Mouse (Mus musculus) CH12.LX (cell line): ENCODE results near the gene Lgi2. TPM values are rescaled to one million over a fixed set of nuclear protein-coding genes. Genes with fewer than 3 reads are reported as not detected.

Experiments
- DNase-seq: peaks from one replicate; pipeline ENCODE4 v3.0.0-alpha.2; 2013; ENCODE audit errors: extremely low read depth
- H3K27ac ChIP-seq: 2 replicates; pipeline ENCODE4 v1.5.1; 2012; ENCODE audit warnings: low read depth, mild to moderate bottlenecking, control low read depth, moderate library complexity; ENCODE audit not compliant: insufficient read depth
- H3K27me3 ChIP-seq: replicated peaks from 2 replicates; pipeline ENCODE3; 2012; ENCODE audit warnings: inconsistent platforms
- H3K36me3 ChIP-seq, 2 experiments: replicated peaks in 1 of 2; 2 replicates each; pipeline versions ENCODE3 to v1.6.1; 2012; ENCODE audit warnings: inconsistent platforms in 1 of 2, low read length in 1 of 2, mild to moderate bottlenecking in 1 of 2, mixed read lengths in 1 of 2, moderate library complexity in 1 of 2; ENCODE audit not compliant: control insufficient read depth in 1 of 2, insufficient read depth in 1 of 2
- H3K4me1 ChIP-seq, 2 experiments: 2 replicates each; pipeline ENCODE4 v1.6.1; 2012; ENCODE audit warnings: inconsistent platforms in 1 of 2, moderate library complexity in 1 of 2; ENCODE audit not compliant: insufficient read depth in 2 of 2, control insufficient read depth in 1 of 2
- H3K4me2 ChIP-seq: 2 replicates; pipeline ENCODE4 v1.6.1; 2012; ENCODE audit warnings: low read depth, mild to moderate bottlenecking, control low read depth; ENCODE audit not compliant: poor library complexity, insufficient read depth, severe bottlenecking
- H3K4me3 ChIP-seq, 3 experiments: fragments of 150-350 bp in 1 of 3; sonication (generic) in 1 of 3; replicated peaks in 1 of 3; 2 replicates each; pipeline versions ENCODE3 to v1.5.1; 2011 to 2012; ENCODE audit warnings: low read depth in 2 of 3, low read length in 2 of 3, mild to moderate bottlenecking in 2 of 3, moderate library complexity in 2 of 3, control low read depth in 1 of 3, improper control_type of control experiment in 1 of 3, inconsistent platforms in 1 of 3, mixed read lengths in 1 of 3; ENCODE audit not compliant: poor library complexity in 1 of 3
- H3K79me2 ChIP-seq: replicated peaks from 2 replicates; pipeline ENCODE4 v1.6.1; 2012; ENCODE audit warnings: mild to moderate bottlenecking, moderate library complexity; ENCODE audit not compliant: control insufficient read depth, poor library complexity, insufficient read depth, severe bottlenecking; ENCODE audit errors: extremely low read depth
- H3K9ac ChIP-seq: 2 replicates; pipeline ENCODE4 v1.6.1; 2012; ENCODE audit warnings: low read depth, mild to moderate bottlenecking, control low read depth, moderate library complexity; ENCODE audit not compliant: insufficient read depth
- H3K9me3 ChIP-seq: replicated peaks from 2 replicates; pipeline ENCODE3; 2012; ENCODE audit warnings: low read length, inconsistent platforms, mixed read lengths
- BHLHE40 ChIP-seq: IDR thresholded peaks from 2 replicates; pipeline ENCODE4 v1.6.1; 2011; ENCODE audit warnings: mild to moderate bottlenecking, low read depth, low read length, improper control_type of control experiment
- CHD2 ChIP-seq: IDR thresholded peaks from 2 replicates; pipeline ENCODE4 v1.6.1; 2011; ENCODE audit warnings: low read length, improper control_type of control experiment
- CTCF ChIP-seq, 2 experiments: IDR thresholded peaks in 1 of 2; conservative IDR thresholded peaks in 1 of 2; 2 replicates each; pipeline ENCODE4 v1.5.1; 2011 to 2012; ENCODE audit warnings: low read depth in 2 of 2, low read length in 2 of 2, improper control_type of control experiment in 1 of 2, inconsistent platforms in 1 of 2, mild to moderate bottlenecking in 1 of 2, moderate library complexity in 1 of 2
- E2F4 ChIP-seq: IDR thresholded peaks from 2 replicates; pipeline ENCODE4 v1.6.1; 2011; ENCODE audit warnings: low read depth, low read length, improper control_type of control experiment; ENCODE audit not compliant: insufficient replicate concordance
- EP300 ChIP-seq: IDR thresholded peaks from 2 replicates; pipeline ENCODE4 v1.6.1; 2011; ENCODE audit warnings: low read length, improper control_type of control experiment
- ETS1 ChIP-seq: conservative IDR thresholded peaks from 2 replicates; pipeline ENCODE4 v1.6.1; 2012; ENCODE audit warnings: low read depth, mild to moderate bottlenecking, inconsistent platforms, low read length, improper control_type of control experiment, moderate library complexity
- HCFC1 ChIP-seq: IDR thresholded peaks from 2 replicates; pipeline ENCODE4 v1.6.1; 2012; ENCODE audit warnings: low read depth, mild to moderate bottlenecking, inconsistent platforms, low read length, improper control_type of control experiment
- IRF4 ChIP-seq: IDR thresholded peaks from 2 replicates; pipeline ENCODE4 v1.6.1; 2014; ENCODE audit warnings: low read depth, mild to moderate bottlenecking, inconsistent platforms, low read length, improper control_type of control experiment
- KAT2A ChIP-seq: IDR thresholded peaks from 2 replicates; pipeline ENCODE4 v1.6.1; 2012; ENCODE audit warnings: low read length, improper control_type of control experiment, inconsistent platforms; ENCODE audit not compliant: insufficient replicate concordance
- MEF2A ChIP-seq: IDR thresholded peaks from 2 replicates; pipeline ENCODE4 v1.6.1; 2014; ENCODE audit warnings: low read depth, mild to moderate bottlenecking, inconsistent platforms, low read length, improper control_type of control experiment, borderline replicate concordance
- MXI1 ChIP-seq: IDR thresholded peaks from 2 replicates; pipeline ENCODE4 v1.6.1; 2011; ENCODE audit warnings: mild to moderate bottlenecking, low read depth, low read length, improper control_type of control experiment
- MYC ChIP-seq: IDR thresholded peaks from 2 replicates; pipeline ENCODE4 v1.6.1; 2011; ENCODE audit warnings: low read depth, mild to moderate bottlenecking, improper control_type of control experiment, low read length
- NRF1 ChIP-seq: IDR thresholded peaks from 2 replicates; pipeline ENCODE4 v1.6.1; 2014; ENCODE audit warnings: low read depth, mild to moderate bottlenecking, inconsistent platforms, low read length, improper control_type of control experiment, moderate library complexity
- SIN3A ChIP-seq: IDR thresholded peaks from 2 replicates; pipeline ENCODE4 v1.6.1; 2012; ENCODE audit warnings: low read length, improper control_type of control experiment, inconsistent platforms
- TBP ChIP-seq: conservative IDR thresholded peaks from 2 replicates; pipeline ENCODE4 v1.6.1; 2011; ENCODE audit warnings: low read depth, low read length, improper control_type of control experiment
- TCF12 ChIP-seq: IDR thresholded peaks from 2 replicates; pipeline ENCODE4 v1.6.1; 2014; ENCODE audit warnings: low read depth, mild to moderate bottlenecking, inconsistent platforms, low read length, improper control_type of control experiment
- UBTF ChIP-seq: IDR thresholded peaks from 2 replicates; pipeline ENCODE4 v1.6.1; 2012; ENCODE audit warnings: low read depth, mild to moderate bottlenecking, inconsistent platforms, low read length, improper control_type of control experiment, moderate library complexity
- USF1 ChIP-seq: IDR thresholded peaks from 2 replicates; pipeline ENCODE4 v1.6.1; 2014; ENCODE audit warnings: low read depth, mild to moderate bottlenecking, inconsistent platforms, low read length, improper control_type of control experiment
- USF2 ChIP-seq: conservative IDR thresholded peaks from 2 replicates; pipeline ENCODE4 v1.6.1; 2011; ENCODE audit warnings: low read depth, low read length, improper control_type of control experiment
- ZKSCAN1 ChIP-seq: IDR thresholded peaks from 2 replicates; pipeline ENCODE4 v1.6.1; 2012; ENCODE audit warnings: low read depth, inconsistent platforms, low read length, improper control_type of control experiment, borderline replicate concordance
- ZNF384 ChIP-seq: IDR thresholded peaks from 2 replicates; pipeline ENCODE4 v1.6.1; 2012; ENCODE audit warnings: low read depth, low read length, improper control_type of control experiment, inconsistent platforms
- dilution Hi-C: fragments of 300-500 bp; cut with MboI; formaldehyde crosslinking; loops from 2 replicates; pipeline ENCODE4 v1.14.3; 2020; ENCODE audit warnings: low sequenced_read_pairs; ENCODE audit not compliant: extremely low pct_unique_long_range_greater_than_20kb, extremely low pct_ligation_motif_present
- in situ Hi-C: fragments of 300-500 bp; cut with MboI; formaldehyde crosslinking; loops from 3 replicates; pipeline ENCODE4 v1.14.3; 2019; ENCODE audit warnings: low sequenced_read_pairs, low pct_ligation_motif_present, low pct_unique_long_range_greater_than_20kb, mixed read lengths
- polyA plus RNA-seq: library from polyadenylated mRNA; unstranded; fragments of >175 nt; gene quantifications from 2 replicates; pipeline ENCODE4 v1.2.1, GENCODE M21; 2012; ENCODE audit warnings: low read depth; ENCODE audit not compliant: insufficient read length
- total RNA-seq, 2 experiments: library from RNA; depleted of rRNA; stranded (reverse); fragments of 300-350 nt in 1 of 2; fragments of >200 nt in 1 of 2; gene quantifications; 2 replicates each; pipeline ENCODE4 v1.2.3; 2012 to 2014

Gene Lgi2
- total and polyA plus RNA-seq, 3 experiments: not detected

GRCm38 (mm10) chr5:52533705-52534104, 32.6 kb downstream of the Lgi2 start:
- Histone ChIP-seq H3K36me3 (no peaks in the 10 kb centered on the region), H3K4me1 (no peaks in the 10 kb centered on the region), H3K9me3 (no peaks in the 10 kb centered on the region), H3K4me3 (no peak overlapping the region), H3K4me2 (no peak overlapping the region), H3K79me2 (no peaks in the 10 kb centered on the region), H3K27ac (no peak overlapping the region), H3K27me3 (no peaks in the 10 kb centered on the region), H3K9ac (no peak overlapping the region)
- TF ChIP-seq UBTF: no peak
- no peak for TF ChIP-seq EP300
- no peak for TF ChIP-seq MYC
- TF ChIP-seq USF1: no peak
- TF ChIP-seq ZNF384: no peak
- TF ChIP-seq ETS1: no peak
- no peak for TF ChIP-seq ZKSCAN1
- TF ChIP-seq SIN3A: no peak
- no peak for TF ChIP-seq USF2
- TF ChIP-seq BHLHE40: no peak
- TF ChIP-seq MEF2A: no peak
- TF ChIP-seq TBP: no peak
- DNase-seq: no peak
- in situ Hi-C loops (no loop called here), dilution Hi-C loops (no loop called here)

- Histone ChIP-seq H3K9me3 (no peaks in the 10 kb centered on the region), H3K4me3 (no peak overlapping the region), H3K36me3 (no peaks in the 10 kb centered on the region), H3K27me3 (no peaks in the 10 kb centered on the region), H3K4me1 (no peaks in the 10 kb centered on the region), H3K4me2 (no peak overlapping the region), H3K79me2 (no peaks in the 10 kb centered on the region), H3K27ac (no peak overlapping the region), H3K9ac (no peak overlapping the region)
- dilution Hi-C loops (no loop called here), in situ Hi-C loops (no loop called here)
- no peak for TF ChIP-seq E2F4
- no peak for TF ChIP-seq ZNF384
- no peak for TF ChIP-seq ETS1
- no peak for TF ChIP-seq KAT2A
- no peak for TF ChIP-seq MXI1
- no peak for TF ChIP-seq CTCF (conservative IDR thresholded peaks at IDR 0.05 in 1 of 2, IDR thresholded peaks at IDR 0.05 in 1 of 2; ENCODE audit: low read depth in 2 of 2, low read length in 2 of 2)
- TF ChIP-seq USF1: no peak
- no peak for TF ChIP-seq NRF1
- TF ChIP-seq CHD2: no peak
- TF ChIP-seq TCF12: no peak
- no peak for TF ChIP-seq HCFC1
- no peak for TF ChIP-seq IRF4
- DNase-seq: no peak
These were observed 37.7 kb downstream of the Lgi2 start for GRCm38 (mm10) chr5:52528545-52528944.
